Mouse (Mus musculus): ENCODE results near the gene Nck2.
A peak's percentile ranks its signal among the peaks of the same experiment; 100 is the strongest.

Gene Nck2

DNA sequence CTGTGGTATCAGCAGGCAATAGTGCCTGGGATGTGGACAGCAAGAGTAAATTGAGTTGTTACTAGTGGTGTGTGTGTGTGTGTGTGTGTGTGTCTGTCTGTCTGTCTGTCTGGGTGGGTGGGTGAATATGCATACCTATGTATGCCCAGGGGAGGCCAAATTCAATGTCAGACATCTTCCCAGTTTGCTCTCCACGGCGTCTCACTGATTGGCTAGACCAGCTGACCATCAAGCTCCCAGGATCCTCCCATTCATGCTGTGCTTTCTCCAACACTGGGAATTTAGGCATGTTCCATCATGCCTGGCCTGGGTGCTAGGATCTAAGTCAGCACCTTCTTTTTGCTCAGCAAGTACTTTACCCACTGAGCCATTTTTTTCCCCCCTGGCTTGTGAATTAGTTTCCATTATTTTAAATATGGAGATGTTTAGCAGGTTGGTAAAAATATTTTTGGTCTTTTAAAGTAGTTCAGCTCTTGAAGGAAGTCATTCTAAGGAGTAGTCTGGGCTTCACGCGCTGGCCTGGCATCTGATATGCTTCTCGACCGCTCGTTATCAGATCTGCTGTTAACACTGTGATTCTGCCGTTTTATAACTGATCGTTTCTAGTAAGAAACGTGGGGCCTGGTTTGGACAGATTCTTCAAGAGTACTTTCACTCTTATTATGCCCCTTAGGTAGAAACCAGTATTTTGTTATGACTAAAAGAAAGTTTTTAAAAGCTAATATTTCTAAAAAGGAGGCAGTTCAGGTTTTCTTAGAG, 26.2 kb downstream of the Nck2 start:
- DNase-seq = no peak

DNA sequence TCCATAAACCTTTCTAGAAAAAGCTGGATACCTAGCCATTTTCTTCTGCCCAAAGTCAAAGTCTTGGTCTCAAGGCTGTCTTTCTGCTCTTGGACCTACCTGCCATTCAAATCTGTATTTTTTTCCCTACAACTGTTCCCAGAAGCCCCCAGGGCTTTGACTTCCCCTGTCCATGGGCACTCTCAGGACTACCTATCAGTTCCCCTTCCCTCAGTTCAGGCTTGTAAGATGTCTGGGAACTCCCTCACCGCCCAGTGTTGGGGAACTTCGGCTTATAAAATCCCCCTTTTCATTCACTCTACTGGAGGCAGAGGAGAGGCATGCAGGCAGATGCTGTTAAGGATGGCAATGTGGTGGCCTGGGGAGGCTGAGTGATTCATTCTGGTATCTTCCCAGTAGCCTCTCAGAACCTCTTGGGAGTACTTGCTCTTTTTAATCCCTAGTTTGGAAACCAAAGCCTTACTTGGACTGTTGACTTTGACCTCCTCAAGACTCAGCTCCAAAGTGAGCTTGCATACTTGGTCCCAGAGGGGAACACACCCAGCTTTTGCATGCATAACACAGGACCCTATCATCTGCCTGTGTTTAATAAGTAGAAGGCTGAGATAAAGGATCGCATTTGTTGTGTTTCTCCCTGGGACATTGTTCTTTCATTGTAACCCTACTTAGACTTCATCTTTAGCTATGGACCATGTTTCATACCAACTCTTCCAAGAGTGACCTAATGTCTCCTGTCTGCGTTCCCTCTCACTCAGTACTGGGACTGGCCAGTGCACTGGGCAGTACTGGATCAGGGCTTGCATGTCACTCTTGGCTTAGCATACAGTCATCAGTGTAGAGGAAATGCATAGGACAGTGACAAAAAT, 27.0 kb downstream of the Nck2 start:
- no peak for DNase-seq

DNA sequence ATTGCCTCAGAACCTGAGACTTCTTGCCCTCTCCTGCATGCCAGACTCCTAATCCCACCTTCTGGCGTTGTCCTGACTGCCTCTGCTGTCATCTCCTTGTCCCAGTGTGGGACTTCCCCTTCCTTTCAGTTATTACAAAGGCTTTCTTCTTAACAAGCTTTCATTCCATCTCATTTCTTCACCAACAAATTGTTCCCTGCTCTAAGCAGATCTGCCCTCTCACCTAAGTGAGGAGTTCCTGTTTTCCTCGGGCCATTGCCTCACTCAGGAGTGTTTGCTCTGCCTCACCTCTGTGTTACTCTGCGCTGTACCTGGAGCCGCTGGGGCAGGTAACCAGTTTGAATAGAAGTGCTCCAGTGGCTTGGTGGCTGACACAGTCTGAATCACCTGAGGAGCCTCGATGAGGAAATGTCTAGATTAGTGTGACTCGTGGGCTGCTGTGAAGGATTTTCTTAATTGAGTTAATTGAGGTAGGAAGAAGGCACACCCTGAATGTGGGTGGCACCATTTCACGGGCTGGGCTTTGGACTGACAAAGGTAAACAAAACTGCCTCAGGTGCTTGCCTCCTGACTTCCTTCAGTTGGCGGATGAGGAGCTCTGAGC, 27.8 kb downstream of the Nck2 start:
- DNase-seq = no peak

DNA sequence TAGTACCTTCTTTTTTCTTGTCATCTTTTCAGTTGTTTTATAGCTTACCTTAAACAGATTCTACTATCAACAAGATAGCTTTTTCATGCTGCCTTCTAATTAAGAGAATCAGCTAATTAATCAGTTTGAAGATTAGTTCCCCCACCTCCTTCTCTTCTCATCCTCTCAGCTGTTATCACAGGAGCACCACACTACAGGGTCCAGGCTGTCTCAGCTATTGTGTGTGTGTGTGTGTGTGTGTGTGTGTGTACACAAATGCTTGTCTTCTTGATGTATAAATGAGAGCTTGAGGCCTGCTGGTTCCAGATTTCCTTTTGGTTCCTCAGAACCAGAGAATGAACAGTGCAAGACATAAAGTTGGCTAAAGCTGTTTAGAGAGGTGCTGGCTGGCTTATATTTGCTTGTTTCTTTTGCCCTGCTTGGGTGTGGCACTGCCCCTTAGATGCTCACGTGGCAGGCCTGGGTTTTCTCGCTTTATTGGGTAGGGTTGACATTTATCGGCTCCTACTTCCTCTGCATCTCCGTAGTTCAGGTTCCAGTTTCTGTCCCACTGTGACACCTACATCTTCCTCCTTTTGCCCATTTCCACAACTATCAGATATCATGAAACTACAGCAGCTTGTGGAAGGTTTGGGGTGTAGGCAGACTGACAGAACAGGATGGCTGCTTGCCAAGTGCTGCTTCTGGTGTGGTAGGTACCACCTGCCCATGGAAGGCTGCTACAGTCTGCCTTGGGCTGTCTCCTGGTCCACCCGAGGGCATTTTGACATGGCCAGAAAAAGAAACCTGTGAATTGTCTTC, 29.6 kb downstream of the Nck2 start:
- no peak for DNase-seq

DNA sequence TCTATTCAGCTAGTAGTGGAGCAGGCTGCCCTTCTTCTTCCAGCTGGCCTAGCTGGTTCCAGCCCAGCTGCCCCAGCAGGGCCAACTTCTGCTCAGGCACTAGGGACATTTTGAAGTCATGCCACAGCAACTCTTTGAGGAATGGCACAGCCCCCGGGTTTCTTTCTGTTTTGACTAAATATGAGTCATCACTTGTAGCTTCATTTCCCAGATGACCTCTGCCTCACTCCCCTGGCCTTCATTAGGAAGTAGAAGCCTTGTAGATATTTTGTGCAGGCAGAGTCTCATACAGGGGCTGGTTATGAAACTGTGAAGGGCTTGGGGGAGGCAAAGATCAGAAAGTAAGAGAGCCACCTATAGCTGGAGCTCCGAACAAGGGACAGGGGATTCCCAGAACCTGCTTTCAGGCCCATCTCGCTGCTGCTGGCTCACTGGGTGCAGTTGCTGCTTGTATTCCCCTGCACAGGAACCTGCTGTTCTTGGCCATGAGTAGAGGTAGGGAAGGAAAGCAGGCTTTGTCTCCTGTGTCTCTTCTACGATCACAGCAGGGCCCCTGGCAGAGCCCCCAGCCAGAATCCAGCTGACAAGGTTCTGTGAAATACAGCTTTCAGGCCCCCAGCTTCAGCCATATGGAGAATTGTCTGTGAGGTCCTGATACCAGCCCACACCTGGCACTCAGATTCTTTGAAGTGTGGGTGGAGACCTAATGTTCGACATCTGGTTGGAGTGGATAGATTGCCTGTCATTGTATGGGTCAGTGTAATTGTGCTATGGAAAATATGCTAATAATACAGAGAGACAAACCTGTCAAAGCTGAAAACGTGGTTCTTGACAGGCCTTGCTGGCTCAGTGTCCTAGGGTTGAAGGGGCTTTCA, 30.4 kb downstream of the Nck2 start:
- no peak for DNase-seq

DNA sequence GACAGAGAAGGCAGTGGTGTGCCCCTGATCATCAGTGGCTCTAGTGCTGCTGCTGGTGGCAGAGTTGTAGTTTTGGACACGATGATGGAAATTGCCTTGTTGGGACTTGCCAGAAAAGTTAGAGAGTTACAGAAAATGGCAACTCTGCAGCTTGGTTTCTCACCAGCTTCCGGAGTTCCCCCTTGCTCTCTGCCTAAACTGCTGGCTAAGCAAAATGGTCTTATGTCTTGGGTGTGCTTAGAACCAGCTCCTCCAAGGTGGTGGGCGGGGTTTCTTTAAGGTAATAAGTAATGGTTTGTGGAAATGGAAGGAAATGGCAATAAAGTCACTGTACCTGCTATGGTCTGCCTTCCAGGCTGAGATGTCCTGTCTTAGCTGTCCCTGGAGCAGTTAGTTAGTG, 33.6 kb downstream of the Nck2 start:
- DNase-seq = no peak

DNA sequence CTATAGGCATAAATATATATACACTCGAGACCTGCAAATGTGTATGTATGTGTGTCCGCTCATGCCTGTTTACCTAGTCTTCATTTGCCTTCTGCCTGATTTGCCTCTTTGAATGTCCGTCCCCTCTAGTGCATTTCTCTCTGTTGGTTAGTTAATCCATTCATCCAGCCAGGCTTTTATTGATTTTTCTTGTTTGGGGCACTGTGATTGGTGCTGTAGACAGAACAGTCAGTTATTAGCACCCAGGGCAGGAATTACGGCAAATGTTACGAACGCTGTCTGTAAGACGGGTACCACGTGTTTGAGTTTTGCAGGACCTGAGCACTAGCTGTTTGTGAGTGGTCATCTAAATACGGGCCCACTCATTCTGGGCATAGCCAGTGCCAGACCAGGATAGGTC, 40.8 kb downstream of the Nck2 start:
- no peak for DNase-seq

DNA sequence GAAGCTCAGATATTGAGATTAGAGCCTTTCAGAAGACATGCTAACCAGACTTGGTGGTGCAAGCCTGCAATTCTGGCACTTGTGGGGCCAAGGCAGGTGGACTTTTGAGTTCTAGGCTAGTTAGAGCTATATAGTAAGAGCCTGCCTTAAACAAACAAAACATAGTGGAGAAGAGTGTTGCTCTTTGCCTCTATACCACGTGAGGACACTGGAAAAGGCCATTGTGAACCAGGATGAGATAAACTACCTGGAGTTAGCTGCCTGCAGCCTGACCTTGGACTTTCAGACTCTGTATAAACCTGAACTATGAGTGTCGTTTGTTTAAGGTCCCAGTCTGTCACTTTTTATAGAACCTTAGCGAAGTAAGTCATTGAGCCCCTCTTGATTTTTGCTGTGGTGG, 42.1 kb downstream of the Nck2 start:
- DNase-seq = no peak

DNA sequence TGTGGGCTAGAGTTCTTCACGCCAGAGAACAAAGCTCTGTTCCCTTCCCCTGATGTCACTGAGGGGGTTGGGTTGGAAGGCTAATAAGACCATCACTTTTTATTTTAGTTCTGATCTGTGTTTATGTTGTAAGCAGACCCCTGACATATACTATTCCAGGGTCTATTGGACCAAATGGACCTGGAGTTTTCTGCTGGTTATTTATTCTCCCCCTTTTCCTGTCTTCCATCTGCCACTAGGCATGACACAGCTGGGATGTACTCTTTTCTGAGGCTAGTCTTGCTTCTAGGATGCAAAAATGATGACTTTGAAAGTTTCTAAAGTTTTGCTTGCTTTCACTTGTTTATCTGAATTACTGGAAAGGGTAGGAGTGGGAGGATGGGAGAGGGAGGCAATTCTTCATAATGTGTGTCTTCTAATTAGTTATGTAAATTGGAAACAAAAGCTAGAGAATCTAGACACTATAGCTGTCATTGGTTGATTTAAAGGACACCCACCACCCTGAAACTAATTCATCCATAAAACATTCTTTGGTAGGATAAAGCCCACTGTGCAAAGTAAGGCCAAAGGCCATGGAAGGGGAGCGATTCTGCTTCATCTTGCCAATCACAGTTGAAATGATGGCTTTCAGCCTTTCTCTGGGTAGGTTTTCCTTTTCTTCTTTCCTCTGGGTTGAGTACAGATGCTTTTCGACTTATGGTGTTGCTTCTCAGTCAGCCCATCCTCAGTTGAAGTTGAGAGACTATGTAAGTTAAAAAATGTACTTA, 42.8 kb downstream of the Nck2 start:
- DNase-seq = no peak

DNA sequence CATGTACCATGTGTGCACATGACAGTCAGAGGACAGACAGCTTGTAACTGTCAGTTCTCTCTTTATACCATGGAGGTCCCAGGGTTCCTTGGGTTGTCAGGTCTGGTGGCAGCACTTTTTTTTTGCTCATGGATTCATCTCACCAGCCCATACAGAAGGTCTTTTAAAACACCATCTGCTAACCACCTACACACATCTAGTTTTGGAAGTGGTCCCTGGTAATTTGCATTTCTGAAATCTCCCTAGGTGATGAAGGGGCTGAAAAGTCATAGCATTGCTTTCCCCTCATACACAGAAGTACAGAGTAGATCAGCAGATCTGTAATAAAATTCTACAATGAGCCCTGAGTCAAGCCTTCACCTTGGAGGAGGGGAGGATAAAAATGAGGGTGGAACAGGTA, 44.9 kb downstream of the Nck2 start:
- no peak for DNase-seq

DNA sequence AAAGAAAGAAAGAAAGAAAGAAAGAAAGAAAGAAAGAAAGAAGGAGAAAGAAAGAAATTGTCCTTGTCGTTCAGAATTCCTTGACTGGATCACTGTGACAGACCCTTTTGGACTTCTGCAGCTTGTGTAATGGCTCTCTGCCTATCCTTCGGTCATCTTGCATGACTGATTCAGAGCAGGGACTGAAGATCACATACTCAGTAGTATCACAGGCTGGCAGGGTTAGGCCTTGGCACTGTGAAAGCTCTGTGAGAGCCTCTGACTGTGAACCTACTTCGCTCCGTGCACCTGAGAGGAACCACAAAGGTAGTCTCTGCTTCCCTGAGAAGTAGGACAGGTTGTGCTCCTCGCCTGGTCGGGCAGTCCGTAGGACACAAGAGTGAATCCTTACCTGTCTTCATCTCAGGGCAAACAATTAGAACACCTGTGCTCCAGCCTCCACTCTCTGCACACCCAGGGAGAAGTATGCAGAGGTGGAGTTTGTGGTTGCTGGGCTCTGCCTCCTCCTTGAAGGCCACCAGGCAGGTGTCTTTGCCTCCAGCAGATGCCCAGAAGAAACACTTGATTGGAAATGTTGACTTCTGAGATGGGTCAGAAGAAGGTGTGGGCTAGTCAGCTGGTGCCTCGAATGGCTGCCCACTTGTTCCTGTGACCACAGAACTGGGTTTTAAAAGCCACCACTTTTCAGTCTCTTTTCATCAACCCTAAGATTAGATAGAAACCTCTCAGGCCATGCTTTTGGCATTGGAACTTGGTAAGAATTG, 47.3 kb downstream of the Nck2 start:
- no peak for DNase-seq

DNA sequence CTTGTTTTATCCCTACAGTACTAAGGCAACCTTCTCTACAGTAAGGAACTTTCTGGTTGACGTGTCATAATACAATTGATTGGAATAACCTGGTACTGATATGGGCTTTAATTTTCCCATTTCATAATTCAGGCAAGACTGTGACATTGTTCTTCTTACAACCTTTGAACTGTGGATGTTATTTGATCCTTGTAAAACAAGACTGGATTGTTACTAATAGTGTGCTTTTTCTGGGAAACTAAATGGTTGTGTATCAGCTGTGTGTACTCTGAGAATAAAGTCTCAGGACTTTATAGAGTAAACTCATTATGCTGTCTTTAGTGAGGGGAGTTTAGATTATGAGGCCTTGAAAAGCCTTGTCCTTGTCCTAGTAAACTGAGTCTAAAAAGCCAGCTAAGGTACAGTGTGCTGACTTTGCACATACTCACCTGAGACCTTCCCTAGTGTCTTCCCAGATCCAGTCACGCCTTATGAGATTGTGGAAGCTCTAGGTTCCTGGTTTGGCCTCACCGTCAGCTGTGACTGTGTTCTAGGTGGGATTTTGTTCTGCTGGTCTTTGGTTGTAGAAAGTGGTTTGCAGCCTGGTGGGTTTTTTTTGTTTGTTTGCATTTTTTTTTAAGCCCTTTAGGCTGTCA, 48.5 kb downstream of the Nck2 start:
- no peak for DNase-seq

DNA sequence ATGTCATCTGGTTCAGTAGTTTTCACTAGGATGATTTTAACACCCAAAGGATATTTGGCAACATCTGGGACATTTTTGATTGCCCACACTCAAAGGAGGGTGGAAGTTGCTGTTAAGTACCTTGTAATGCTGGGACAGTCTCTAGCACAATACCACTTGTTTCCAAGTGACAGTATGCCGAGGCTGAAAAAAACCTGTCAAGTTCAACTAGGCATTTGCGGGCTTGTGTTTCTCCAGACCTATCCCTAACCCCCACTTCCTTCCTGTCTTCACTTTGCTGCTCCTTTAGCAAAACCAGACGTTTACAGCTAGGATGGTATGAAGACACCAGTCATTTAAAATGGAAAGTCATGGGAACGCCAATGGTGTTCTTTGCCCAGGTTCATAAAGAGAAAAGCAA, 51.7 kb downstream of the Nck2 start:
- no peak for DNase-seq

DNA sequence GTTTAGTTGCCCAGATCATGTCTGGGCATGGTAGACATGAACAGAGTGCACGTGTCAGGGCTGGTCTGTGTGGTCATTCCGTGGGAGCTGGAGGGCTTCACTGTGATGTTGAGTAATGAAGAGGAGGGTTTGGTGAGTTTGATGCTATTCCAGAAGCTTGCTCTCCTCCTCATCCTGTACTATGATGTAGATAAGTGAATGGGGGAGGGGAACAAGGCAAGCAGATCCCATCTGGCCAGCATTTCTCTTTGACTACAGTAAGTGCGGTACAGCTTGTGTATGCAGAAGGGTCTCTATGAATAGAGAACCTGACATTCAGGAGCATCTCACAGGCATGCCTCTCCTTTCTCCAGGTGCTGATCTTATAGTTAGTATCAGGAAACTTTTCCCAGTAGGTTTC, 52.6 kb downstream of the Nck2 start:
- no peak for DNase-seq

DNA sequence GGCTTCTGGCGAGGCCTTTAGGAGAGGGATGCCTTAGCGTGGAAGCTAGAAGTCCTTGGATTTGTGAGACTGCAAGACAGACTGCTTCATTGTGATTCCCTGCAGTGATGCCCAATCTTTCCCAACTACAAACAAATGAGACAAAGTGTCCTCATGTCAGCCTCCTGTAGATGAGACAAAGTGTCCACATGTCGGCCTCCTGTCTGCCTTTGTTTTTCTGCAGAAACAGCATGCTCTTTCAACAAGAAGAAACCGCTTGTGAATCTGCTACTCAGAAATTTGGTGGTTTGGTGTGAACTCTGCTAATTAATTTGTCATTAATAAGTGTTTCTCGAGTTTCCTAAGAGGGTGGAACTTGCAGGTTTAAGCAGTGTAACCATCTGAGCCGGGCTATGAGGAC, 53.6 kb downstream of the Nck2 start:
- no peak for DNase-seq

DNA sequence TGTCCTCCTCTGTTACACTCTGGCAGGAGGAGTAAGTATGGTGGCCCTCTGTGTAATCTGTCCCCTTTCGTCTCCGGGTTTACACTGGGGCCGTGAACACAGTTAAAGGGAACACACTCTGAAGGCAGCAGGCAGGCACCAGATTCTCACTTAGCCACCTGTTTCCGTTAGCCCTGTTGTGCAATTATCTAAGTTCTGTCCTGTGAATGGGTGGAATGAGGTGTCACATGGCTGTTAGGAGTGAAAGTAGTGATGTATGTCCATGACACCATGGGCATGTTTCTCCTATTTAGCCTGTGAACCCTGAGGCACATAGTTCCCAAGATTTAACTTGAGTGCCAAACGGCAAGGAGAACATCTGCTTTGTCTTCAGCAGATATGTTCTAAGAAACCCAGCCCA, 55.7 kb downstream of the Nck2 start:
- peak; percentile 65 for DNase-seq

DNA sequence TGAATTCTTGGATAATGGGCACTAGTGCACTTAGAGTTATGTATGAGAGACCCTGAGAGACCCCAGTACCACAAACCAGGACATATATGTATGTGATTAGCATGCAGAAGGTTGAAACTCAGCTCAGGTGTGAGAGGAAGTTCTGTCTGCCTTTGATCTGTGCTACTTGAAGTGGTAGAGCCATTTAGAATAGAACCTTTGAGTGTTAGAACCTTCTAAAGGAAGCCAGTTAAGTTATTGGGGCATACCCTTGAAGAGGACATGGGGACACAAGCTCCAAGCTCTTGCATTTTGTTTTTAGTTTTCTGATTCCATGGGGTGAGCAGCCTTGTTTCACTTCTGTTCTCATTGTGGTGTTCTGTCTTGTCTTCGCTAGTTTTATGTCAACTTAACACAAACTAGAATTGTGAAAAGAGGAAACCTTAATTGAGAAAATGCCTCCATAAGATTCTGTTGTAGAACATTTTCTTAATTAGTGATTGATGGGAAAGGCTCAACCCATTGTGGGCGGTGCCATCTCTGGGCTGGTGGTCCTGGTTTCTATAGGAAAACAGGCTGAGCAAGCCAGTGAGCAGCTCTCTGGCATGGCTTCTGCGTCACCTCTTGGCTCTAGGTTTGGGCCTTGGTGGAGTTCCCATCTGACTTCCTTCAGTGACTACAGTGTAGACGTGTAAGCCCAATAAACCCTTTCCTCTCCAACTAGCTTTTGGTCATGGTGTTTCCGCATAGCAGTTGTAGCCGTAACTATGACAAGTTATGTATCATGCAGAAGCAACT, 57.0 kb downstream of the Nck2 start:
- peak; percentile 38 for DNase-seq

DNA sequence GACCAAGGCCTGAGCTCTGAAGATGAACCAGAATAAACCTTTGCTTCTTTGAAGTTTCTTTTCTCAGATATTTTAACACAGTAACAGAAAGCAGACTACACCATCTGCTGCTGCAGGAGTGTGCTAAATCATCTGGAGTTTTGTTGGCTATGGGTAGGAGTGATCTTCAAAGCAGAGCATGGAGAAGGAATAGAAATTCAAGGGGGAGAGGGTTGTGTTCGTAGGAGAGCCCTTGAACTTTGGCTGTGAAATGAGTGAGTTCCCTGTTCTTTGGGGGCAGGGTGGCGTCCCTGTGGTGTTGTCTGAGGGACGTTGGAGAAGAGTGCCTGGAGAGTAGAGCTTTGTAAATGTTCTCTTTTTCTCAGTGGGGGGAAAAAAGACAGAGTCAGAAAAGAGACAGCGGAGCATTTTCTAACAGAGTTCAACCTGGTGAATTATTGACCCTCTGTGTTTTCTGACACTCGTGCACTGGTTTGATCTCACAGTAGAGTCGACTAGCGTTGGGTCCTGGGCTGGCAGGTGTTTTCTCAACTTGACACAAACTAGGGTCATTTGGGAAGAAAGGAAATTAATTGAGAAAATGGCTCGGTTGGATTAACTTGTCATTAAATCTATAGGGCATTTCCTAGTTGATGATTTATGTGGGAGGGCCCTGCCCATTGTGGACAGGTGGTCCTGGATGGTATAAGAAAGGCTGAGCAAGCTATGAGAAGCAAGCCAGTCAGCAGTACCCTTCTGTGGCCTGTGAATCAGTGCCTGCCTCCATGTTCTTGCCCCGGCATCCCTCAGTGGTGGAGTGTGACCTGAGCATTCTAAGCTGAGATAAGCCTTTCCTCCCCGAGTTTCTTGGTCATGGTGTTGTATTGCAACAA, 57.8 kb downstream of the Nck2 start:
- DNase-seq = no peak

All from thymus, postnatal 14 days (tissue).